9 mouse cellular contexts compared by ENCODE assay signal in genomic region chr19:53183620-53184019, GRCm38 (mm10). TPM values are rescaled to one million over a fixed set of nuclear protein-coding genes. Genes with fewer than 3 reads are reported as not detected.
DNase-seq lines count a peak whose midpoint lies in the region; ATAC-seq and TF ChIP-seq lines count a peak whose summit lies in the region.
"Had no signal": no experiment of that assay in that cellular context is flagged by ENCODE, and none has a peak within 500 bp of the region (broad histone marks: within the 10 kb centered on the region; RNA-seq: fewer than 3 reads in every experiment).

No protein-coding gene starts in this region.

- H3K4me1 ChIP-seq in heart, embryonic 11.5 days (ENCODE audit: control insufficient read depth, insufficient read depth, low read length), result peaks cover 74% of the 10 kb centered on the region
- H3K4me1 ChIP-seq in thymus, adult 2 months (replicated peaks; ENCODE audit: control insufficient read depth, insufficient read depth, low read length), result peaks cover 29% of the 10 kb centered on the region
- peaks cover 67% of the 10 kb centered on the region for H3K4me1 ChIP-seq in liver, postnatal 0 days (ENCODE audit: insufficient read depth)
- peaks cover 36% of the 10 kb centered on the region for H3K4me1 ChIP-seq in forebrain, embryonic 10.5 days
- H3K4me1 ChIP-seq in forebrain, embryonic 11.5 days (replicated peaks; ENCODE audit: control insufficient read depth, insufficient read depth, low read length), result 0 out of 2 replicates have a peak, but pooled peaks cover 2% of the 10 kb centered on the region

- no peak overlapping the region for H3K4me3 ChIP-seq in heart, embryonic 11.5 days (ENCODE audit: low read depth, low read length)
- no peak overlapping the region for H3K4me3 ChIP-seq in thymus, adult 2 months (ENCODE audit: control insufficient read depth, insufficient read depth, low read length)
- no peak overlapping the region for H3K4me3 ChIP-seq in liver, postnatal 0 days (ENCODE audit: low read depth, low read length)
- H3K4me3 ChIP-seq in forebrain, embryonic 10.5 days, result no peak overlapping the region
- no peak overlapping the region for H3K4me3 ChIP-seq in forebrain, embryonic 11.5 days (ENCODE audit: low read depth, low read length)
- H3K4me3 ChIP-seq: neural tube, embryonic 12.5 days had no signal

- H3K9ac ChIP-seq in heart, embryonic 11.5 days (ENCODE audit: low read depth, low read length), result 0 out of 2 replicates have a peak overlapping the region, but pooled peaks have one; percentile 18
- peak overlapping the region; percentile 28 for H3K9ac ChIP-seq in liver, postnatal 0 days (replicated peaks)
- H3K9ac ChIP-seq in forebrain, embryonic 11.5 days (ENCODE audit: low read length), result no peak overlapping the region
- H3K9ac ChIP-seq: neural tube, embryonic 12.5 days had no signal

- no peak for TF ChIP-seq EP300 in liver, postnatal 0 days (IDR thresholded peaks at IDR 0.05; ENCODE audit: low read depth)

- peak overlapping the region; percentile 30 for H3K4me2 ChIP-seq in heart, embryonic 11.5 days
- peak overlapping the region; percentile 55 for H3K4me2 ChIP-seq in liver, postnatal 0 days (ENCODE audit: low read depth, low read length)
- no peak overlapping the region for H3K4me2 ChIP-seq in forebrain, embryonic 11.5 days (ENCODE audit: low read depth, low read length, severe bottlenecking)
- H3K4me2 ChIP-seq: neural tube, embryonic 12.5 days had no signal

- H3K9me3 ChIP-seq in heart, embryonic 11.5 days (replicated peaks; ENCODE audit: control insufficient read depth, low read length), result no peaks in the 10 kb centered on the region
- no peaks in the 10 kb centered on the region for H3K9me3 ChIP-seq in liver, postnatal 0 days (ENCODE audit: low read length)
- no peaks in the 10 kb centered on the region for H3K9me3 ChIP-seq in forebrain, embryonic 10.5 days
- no peaks in the 10 kb centered on the region for H3K9me3 ChIP-seq in forebrain, embryonic 11.5 days (ENCODE audit: control insufficient read depth, low read length)
- H3K9me3 ChIP-seq: neural tube, embryonic 12.5 days had no signal

- intact Hi-C loops in gastrocnemius, postnatal 14 days (cut with DNase I; ENCODE audit: low total_unique reads), result no loop called here

- peak overlapping the region; percentile 82 for H3K27ac ChIP-seq in heart, embryonic 11.5 days (ENCODE audit: low read depth, low read length)
- H3K27ac ChIP-seq in thymus, adult 2 months (ENCODE audit: control insufficient read depth, insufficient read depth, low read length), result peak overlapping the region; percentile 33; the same call in 1 of the 2 replicates
- H3K27ac ChIP-seq in liver, postnatal 0 days (ENCODE audit: low read depth), result peak overlapping the region; percentile 66
- no peak overlapping the region for H3K27ac ChIP-seq in forebrain, embryonic 10.5 days
- no peak overlapping the region for H3K27ac ChIP-seq in forebrain, embryonic 11.5 days (ENCODE audit: low read depth, low read length)
- H3K27ac ChIP-seq: neural tube, embryonic 12.5 days had no signal

- no peak for ATAC-seq in heart, embryonic 11.5 days (replicated peaks; ENCODE audit: insufficient number of reproducible peaks, low FRiP score, low TSS enrichment)
- ATAC-seq in liver, postnatal 0 days, result no peak
- ATAC-seq in forebrain, embryonic 11.5 days (replicated peaks; ENCODE audit: low FRiP score), result no peak

- no peak for DNase-seq in heart, postnatal 4 days
- no peak for DNase-seq in thymus, adult 2 months
- DNase-seq in thymus, postnatal 36 days, result no peak
- DNase-seq in liver, postnatal 0 days, result no peak
- no peak for DNase-seq in forebrain, embryonic 10.5 days (ENCODE audit: extremely low spot score, low spot score)
- no peak for DNase-seq in forebrain, embryonic 11.5 days (ENCODE audit: low spot score)
- no peak for DNase-seq in gastrocnemius, postnatal 14 days

- H3K36me3 ChIP-seq in heart, embryonic 11.5 days (ENCODE audit: control insufficient read depth, insufficient read depth, low read length), result no peaks in the 10 kb centered on the region
- no peaks in the 10 kb centered on the region for H3K36me3 ChIP-seq in thymus, adult 2 months (ENCODE audit: control insufficient read depth, insufficient read depth, low read length)
- no peaks in the 10 kb centered on the region for H3K36me3 ChIP-seq in liver, postnatal 0 days (replicated peaks; ENCODE audit: insufficient read depth, low read length)
- peaks cover 1% of the 10 kb centered on the region; the same call in 1 of the 2 replicates for H3K36me3 ChIP-seq in forebrain, embryonic 10.5 days (replicated peaks)
- H3K36me3 ChIP-seq in forebrain, embryonic 11.5 days (ENCODE audit: control insufficient read depth, insufficient read depth, low read length), result no peaks in the 10 kb centered on the region
- H3K36me3 ChIP-seq: neural tube, embryonic 12.5 days had no signal

- no peaks in the 10 kb centered on the region for H3K27me3 ChIP-seq in heart, embryonic 11.5 days (ENCODE audit: control insufficient read depth, insufficient read depth, low read length)
- no peaks in the 10 kb centered on the region for H3K27me3 ChIP-seq in thymus, adult 2 months (ENCODE audit: control insufficient read depth, insufficient read depth, low read length)
- no peaks in the 10 kb centered on the region for H3K27me3 ChIP-seq in liver, postnatal 0 days (ENCODE audit: insufficient read depth, low read length)
- no peaks in the 10 kb centered on the region for H3K27me3 ChIP-seq in forebrain, embryonic 10.5 days (ENCODE audit: poor library complexity, severe bottlenecking)
- H3K27me3 ChIP-seq in forebrain, embryonic 11.5 days (ENCODE audit: control insufficient read depth, insufficient read depth, low read length), result no peaks in the 10 kb centered on the region
- H3K27me3 ChIP-seq: neural tube, embryonic 12.5 days had no signal

- WGBS in heart, embryonic 11.5 days (ENCODE audit: insufficient replicate concordance), result 38% methylated on average over 9 of the region's 9 CpGs
- 75% methylated on average over 9 of the region's 9 CpGs for WGBS in thymus, adult 2 months
- WGBS in liver, postnatal 0 days (ENCODE audit: insufficient replicate concordance), result 28% methylated on average over 9 of the region's 9 CpGs
- 81% methylated on average over 9 of the region's 9 CpGs for WGBS in forebrain, embryonic 10.5 days
- 83% methylated on average over 9 of the region's 9 CpGs for WGBS in forebrain, embryonic 11.5 days

- no peak for TF ChIP-seq POLR2A in thymus, adult 2 months (IDR thresholded peaks at IDR 0.05; ENCODE audit: control insufficient read depth, extremely low read depth, insufficient read depth, low read length, poor library complexity)

- TF ChIP-seq CTCF in thymus, adult 2 months (IDR thresholded peaks at IDR 0.05; ENCODE audit: borderline replicate concordance, control insufficient read depth, extremely low read depth, insufficient read depth, low read length, poor library complexity), result no peak
- peak; percentile 34 for TF ChIP-seq CTCF in liver, postnatal 0 days (IDR thresholded peaks at IDR 0.05; ENCODE audit: low read depth)

RNA-seq across cellular contexts. Expression of gene Add3, which starts 43.4 kb away (rescaled TPM):
- polyA plus RNA-seq in heart, embryonic 11.5 days (2014; fragmentation: Nextera tagmentation; extraction: Ambion mirVana), result 133 and 152 TPM in 2 replicates
- 100 to 1,000 TPM in 1 of 2 experiments, 10 to 100 TPM in 1; 99.0 to 102 TPM for total RNA-seq in heart, postnatal 4 days (2021)
- 23.1 and 24.0 TPM in 2 replicates for polyA plus RNA-seq in thymus, adult 2 months (2012; rRNA removed)
- 17.5 and 21.4 TPM in 2 replicates for polyA plus RNA-seq in liver, postnatal 0 days (2015; fragmentation: Nextera tagmentation; extraction: Ambion mirVana)
- 55.4 and 59.3 TPM in 2 replicates for polyA plus RNA-seq in forebrain, embryonic 10.5 days (2016; fragmentation: Nextera tagmentation; extraction: Ambion mirVana)
- 59.3 and 61.5 TPM in 2 replicates for polyA plus RNA-seq in forebrain, embryonic 11.5 days (2014; fragmentation: Nextera tagmentation; extraction: Ambion mirVana)
- 10 to 100 TPM; 31.6 to 45.4 TPM for total RNA-seq in gastrocnemius, postnatal 14 days (2021)

Comparison
In these comparisons a context has a peak if more than half of its experiments do, and no peak if none do; other contexts are left out.
1. H3K27ac ChIP-seq: peak in heart, embryonic 11.5 days (single experiment), thymus, adult 2 months (single experiment) and liver, postnatal 0 days (single experiment); none in forebrain, embryonic 10.5 days (single experiment) and forebrain, embryonic 11.5 days (single experiment).